Mouse (Mus musculus): Measurements from ENCODE around the gene Slc43a1. TPM values are rescaled to one million over a fixed set of nuclear protein-coding genes. Genes with fewer than 3 reads are reported as not detected.

Gene Slc43a1
- polyA plus RNA-seq, 1 experiment from 2014 or later, result 6.6 TPM

GRCm38 (mm10) chr2:84810526-84810885 lies 28.1 kb upstream of the Slc43a1 start:
- ATAC-seq (0 out of 2 replicates have a peak, but pooled peaks have one; percentile 5), DNase-seq (ENCODE audit: low spot score) (no peak)
- H3K9me3 ChIP-seq (ENCODE audit: low read length), result no peaks in the 10 kb centered on the region
- H3K27me3 ChIP-seq (replicated peaks; ENCODE audit: insufficient read depth, low read length), result no peaks in the 10 kb centered on the region
- no peaks in the 10 kb centered on the region for H3K4me1 ChIP-seq (ENCODE audit: insufficient read depth, low read depth, low read length)
- H3K36me3 ChIP-seq (ENCODE audit: insufficient read depth, low read length), result peaks cover 7% of the 10 kb centered on the region; the same call in 1 of the 2 replicates
- H3K27ac ChIP-seq (ENCODE audit: low read length), result no peak overlapping the region
- WGBS, result 76% methylated on average over 6 of the region's 6 CpGs
- no peak for TF ChIP-seq CTCF (IDR thresholded peaks at IDR 0.05)
- TF ChIP-seq EP300 (IDR thresholded peaks at IDR 0.05), result no peak
- H3K9ac ChIP-seq (replicated peaks; ENCODE audit: low read depth), result no peak overlapping the region
- H3K4me2 ChIP-seq (replicated peaks; ENCODE audit: low read depth, low read length), result peak overlapping the region; percentile 60; the same call in 1 of the 2 replicates
- H3K4me3 ChIP-seq (ENCODE audit: low read depth, low read length), result no peak overlapping the region

- Histone ChIP-seq H3K9ac (replicated peaks; ENCODE audit: low read depth) (0 out of 2 replicates have a peak overlapping the region, but pooled peaks have one; percentile 8), H3K27ac (ENCODE audit: low read length) (no peak overlapping the region), H3K4me2 (replicated peaks; ENCODE audit: low read depth, low read length) (peak overlapping the region; percentile 60), H3K9me3 (ENCODE audit: low read length) (no peaks in the 10 kb centered on the region), H3K4me3 (ENCODE audit: low read depth, low read length) (peak overlapping the region; percentile 25), H3K36me3 (ENCODE audit: insufficient read depth, low read length) (peaks cover 7% of the 10 kb centered on the region; the same call in 1 of the 2 replicates), H3K4me1 (ENCODE audit: insufficient read depth, low read depth, low read length) (no peaks in the 10 kb centered on the region), H3K27me3 (replicated peaks; ENCODE audit: insufficient read depth, low read length) (no peaks in the 10 kb centered on the region)
- WGBS, result 24% methylated on average over 26 of the region's 26 CpGs
- DNase-seq (ENCODE audit: low spot score) (peak; percentile 94), ATAC-seq (peak; percentile 87)
- TF ChIP-seq EP300 (IDR thresholded peaks at IDR 0.05) (0 out of 2 replicates have a peak, but pooled peaks have one; percentile 17), CTCF (IDR thresholded peaks at IDR 0.05) (peak; percentile 88)
Measured at GRCm38 (mm10) chr2:84810886-84811577, 27.6 kb upstream of the Slc43a1 start.

GRCm38 (mm10) chr2:84811880-84812279 lies 26.8 kb upstream of the Slc43a1 start:
- Histone ChIP-seq H3K27ac (ENCODE audit: low read length) (no peak overlapping the region), H3K4me1 (ENCODE audit: insufficient read depth, low read depth, low read length) (no peaks in the 10 kb centered on the region), H3K9ac (replicated peaks; ENCODE audit: low read depth) (no peak overlapping the region), H3K27me3 (replicated peaks; ENCODE audit: insufficient read depth, low read length) (no peaks in the 10 kb centered on the region), H3K9me3 (ENCODE audit: low read length) (no peaks in the 10 kb centered on the region), H3K36me3 (ENCODE audit: insufficient read depth, low read length) (peaks cover 7% of the 10 kb centered on the region; the same call in 1 of the 2 replicates), H3K4me2 (replicated peaks; ENCODE audit: low read depth, low read length) (no peak overlapping the region), H3K4me3 (ENCODE audit: low read depth, low read length) (no peak overlapping the region)
- WGBS, result 43% methylated on average over 7 of the region's 7 CpGs
- ATAC-seq, result peak; percentile 33
- TF ChIP-seq CTCF (IDR thresholded peaks at IDR 0.05) (no peak), EP300 (IDR thresholded peaks at IDR 0.05) (no peak)
- DNase-seq (ENCODE audit: low spot score), result no peak

- H3K9me3 ChIP-seq (ENCODE audit: low read length), result no peaks in the 10 kb centered on the region
- ATAC-seq (no peak), DNase-seq (ENCODE audit: low spot score) (no peak)
- H3K9ac ChIP-seq (replicated peaks; ENCODE audit: low read depth), result no peak overlapping the region
- H3K4me1 ChIP-seq (ENCODE audit: insufficient read depth, low read depth, low read length), result no peaks in the 10 kb centered on the region
- H3K4me3 ChIP-seq (ENCODE audit: low read depth, low read length), result no peak overlapping the region
- no peaks in the 10 kb centered on the region for H3K27me3 ChIP-seq (replicated peaks; ENCODE audit: insufficient read depth, low read length)
- H3K36me3 ChIP-seq (ENCODE audit: insufficient read depth, low read length), result peaks cover 7% of the 10 kb centered on the region; the same call in 1 of the 2 replicates
- no peak for TF ChIP-seq EP300 (IDR thresholded peaks at IDR 0.05)
- no peak for TF ChIP-seq CTCF (IDR thresholded peaks at IDR 0.05)
- WGBS, result 83% methylated on average over 6 of the region's 6 CpGs
- H3K27ac ChIP-seq (ENCODE audit: low read length), result no peak overlapping the region
- H3K4me2 ChIP-seq (replicated peaks; ENCODE audit: low read depth, low read length), result no peak overlapping the region
Measured at GRCm38 (mm10) chr2:84812676-84813075, 26.0 kb upstream of the Slc43a1 start.

- peak; percentile 9; the same call in 1 of the 2 replicates for ATAC-seq
- Histone ChIP-seq H3K36me3 (ENCODE audit: insufficient read depth, low read length) (no peaks in the 10 kb centered on the region), H3K27me3 (replicated peaks; ENCODE audit: insufficient read depth, low read length) (no peaks in the 10 kb centered on the region; the same call in 1 of the 2 replicates), H3K9ac (replicated peaks; ENCODE audit: low read depth) (no peak overlapping the region), H3K27ac (ENCODE audit: low read length) (no peak overlapping the region), H3K9me3 (ENCODE audit: low read length) (no peaks in the 10 kb centered on the region), H3K4me1 (ENCODE audit: insufficient read depth, low read depth, low read length) (no peaks in the 10 kb centered on the region), H3K4me2 (replicated peaks; ENCODE audit: low read depth, low read length) (no peak overlapping the region), H3K4me3 (ENCODE audit: low read depth, low read length) (no peak overlapping the region)
- TF ChIP-seq EP300 (IDR thresholded peaks at IDR 0.05) (no peak), CTCF (IDR thresholded peaks at IDR 0.05) (no peak)
- DNase-seq (ENCODE audit: low spot score), result peak; percentile 43
- WGBS, result 35% methylated on average over 3 of the region's 3 CpGs
Measured at GRCm38 (mm10) chr2:84819861-84820260, 18.8 kb upstream of the Slc43a1 start.

GRCm38 (mm10) chr2:84822552-84822951 lies 16.1 kb upstream of the Slc43a1 start, which contains the start of gene Smtnl1:
Gene Smtnl1, minus strand, starts transcription at chr2:84822652.
- 32% methylated on average over 13 of the region's 13 CpGs for WGBS
- H3K27ac ChIP-seq (ENCODE audit: low read length), result no peak within 1 kb of the TSS

More at GRCm38 (mm10) chr2:84822552-84822951, 16.1 kb upstream of the Slc43a1 start, which contains the start of gene Smtnl1:
- ATAC-seq, result no peak
- peaks cover 1% of the 10 kb centered on the region; the same call in 1 of the 2 replicates for H3K4me1 ChIP-seq (ENCODE audit: insufficient read depth, low read depth, low read length)
- no peak within 1 kb of the TSS for H3K9ac ChIP-seq (replicated peaks; ENCODE audit: low read depth)
- H3K36me3 ChIP-seq (ENCODE audit: insufficient read depth, low read length), result no peaks in the 10 kb centered on the region
- no peak for TF ChIP-seq EP300 (IDR thresholded peaks at IDR 0.05)
- no peak for TF ChIP-seq CTCF (IDR thresholded peaks at IDR 0.05)
- H3K4me2 ChIP-seq (replicated peaks; ENCODE audit: low read depth, low read length), result no peak within 1 kb of the TSS
- H3K4me3 ChIP-seq (ENCODE audit: low read depth, low read length), result no peak within 1 kb of the TSS
- no peak for DNase-seq (ENCODE audit: low spot score)
- H3K9me3 ChIP-seq (ENCODE audit: low read length), result no peaks in the 10 kb centered on the region
- H3K27me3 ChIP-seq (replicated peaks; ENCODE audit: insufficient read depth, low read length), result no peaks in the 10 kb centered on the region; the same call in 1 of the 2 replicates

Measured in lung, postnatal 0 days (tissue).